In genomic region chr2:109848715-109849114, GRCm38 (mm10) we compare ENCODE assay signal across 15 mouse cellular contexts. TPM values are rescaled to one million over a fixed set of nuclear protein-coding genes. Genes with fewer than 3 reads are reported as not detected.
A peak's percentile ranks its signal among the peaks of the same experiment; 100 is the strongest.
DNase-seq lines count a peak whose midpoint lies in the region; ATAC-seq lines count a peak whose summit lies in the region.
"Had no signal": no experiment of that assay in that cellular context is flagged by ENCODE, and none has a peak within 500 bp of the region (broad histone marks: within the 10 kb centered on the region; RNA-seq: fewer than 3 reads in every experiment).

No protein-coding gene starts in this region.

- DNase-seq in kidney, postnatal 4 days = peak; percentile 4 to 6
- DNase-seq in kidney, postnatal 14 days = no peak
- DNase-seq in forebrain, embryonic 14.5 days (ENCODE audit: low spot score) = no peak
- DNase-seq in midbrain, embryonic 11.5 days (ENCODE audit: low spot score, missing footprints) = no peak
- peak; percentile 52 for DNase-seq in retina, postnatal 1 day
- no peak for DNase-seq in gastrocnemius, postnatal 36 days
- no peak for DNase-seq in adrenal gland, postnatal 4 days (ENCODE audit: low spot score in 2 of 2)
- DNase-seq in urinary bladder, postnatal 14 days (ENCODE audit: low spot score) = no peak
- DNase-seq: cerebellum, adult 2 months; heart, postnatal 14 days; layer of hippocampus, adult 9-11 months; liver, postnatal 0 days; spleen, adult 18-20 months; thymus, postnatal 4 days had no signal

- H3K4me1 ChIP-seq in forebrain, embryonic 14.5 days (ENCODE audit: control insufficient read depth, insufficient read depth, low read length) = no peaks in the 10 kb centered on the region
- peaks cover 4% of the 10 kb centered on the region; the same call in 1 of the 2 replicates for H3K4me1 ChIP-seq in midbrain, embryonic 11.5 days (ENCODE audit: control insufficient read depth, insufficient read depth, low read length)

- WGBS in forebrain, embryonic 14.5 days = 14% methylated on average over 8 of the region's 8 CpGs
- WGBS in midbrain, embryonic 11.5 days = 13% methylated on average over 8 of the region's 8 CpGs

- H3K4me2 ChIP-seq in forebrain, embryonic 14.5 days (ENCODE audit: low read length) = no peak overlapping the region
- no peak overlapping the region for H3K4me2 ChIP-seq in midbrain, embryonic 11.5 days

- H3K27ac ChIP-seq in forebrain, embryonic 14.5 days (ENCODE audit: low read depth, low read length) = no peak overlapping the region
- no peak overlapping the region for H3K27ac ChIP-seq in midbrain, embryonic 11.5 days (ENCODE audit: low read depth, low read length)

- H3K36me3 ChIP-seq in forebrain, embryonic 14.5 days (ENCODE audit: control insufficient read depth, insufficient read depth, low read length) = no peaks in the 10 kb centered on the region
- no peaks in the 10 kb centered on the region for H3K36me3 ChIP-seq in midbrain, embryonic 11.5 days (ENCODE audit: control insufficient read depth, insufficient read depth, low read length)

- H3K9me3 ChIP-seq in forebrain, embryonic 14.5 days (replicated peaks; ENCODE audit: control insufficient read depth, low read length) = no peaks in the 10 kb centered on the region
- no peaks in the 10 kb centered on the region for H3K9me3 ChIP-seq in midbrain, embryonic 11.5 days (ENCODE audit: control insufficient read depth, low read length)

- no peaks in the 10 kb centered on the region for H3K27me3 ChIP-seq in forebrain, embryonic 14.5 days (replicated peaks; ENCODE audit: control insufficient read depth, insufficient read depth, low read length)
- no peaks in the 10 kb centered on the region for H3K27me3 ChIP-seq in midbrain, embryonic 11.5 days (ENCODE audit: control insufficient read depth, insufficient read depth, low read length)

- no peak overlapping the region for H3K4me3 ChIP-seq in forebrain, embryonic 14.5 days (ENCODE audit: low read depth, low read length)
- no peak overlapping the region for H3K4me3 ChIP-seq in midbrain, embryonic 11.5 days (ENCODE audit: low read depth, low read length)

- ATAC-seq in forebrain, embryonic 14.5 days = 0 out of 2 replicates have a peak, but pooled peaks have one; percentile 34
- ATAC-seq in midbrain, embryonic 11.5 days (ENCODE audit: low FRiP score) = peak; percentile 88
- ATAC-seq: activated CD4-positive, CD25-positive, alpha-beta regulatory T cell, adult 4 months; liver, postnatal 0 days had no signal

- no peak overlapping the region for H3K9ac ChIP-seq in forebrain, embryonic 14.5 days (ENCODE audit: low read length)
- H3K9ac ChIP-seq in midbrain, embryonic 11.5 days (ENCODE audit: low read length) = no peak overlapping the region
- H3K9ac ChIP-seq: liver, postnatal 0 days had no signal

- intact Hi-C loops in gastrocnemius, postnatal 36 days (cut with DNase I) = no loop called here

RNA-seq across cellular contexts. Expression of gene Lin7c, which starts 41.9 kb away (rescaled TPM):
- polyA plus RNA-seq in forebrain, embryonic 14.5 days (2014; fragmentation: Nextera tagmentation; extraction: Ambion mirVana) = 177 and 207 TPM in 2 replicates
- 145 and 174 TPM in 2 replicates for polyA plus RNA-seq in midbrain, embryonic 11.5 days (2014; fragmentation: Nextera tagmentation; extraction: Ambion mirVana)
- total RNA-seq in gastrocnemius, postnatal 36 days (2021) = 10 to 100 TPM; 22.5 to 27.8 TPM
- total RNA-seq in adrenal gland, postnatal 4 days (2021) = 10 to 100 TPM; 91.0 to 94.8 TPM

Comparison
In these comparisons a context has a peak if more than half of its experiments do, and no peak if none do; other contexts are left out.
1. DNase-seq: peak in kidney, postnatal 4 days (2 of 2) and retina, postnatal 1 day (single experiment); none in kidney, postnatal 14 days (single experiment), forebrain, embryonic 14.5 days (single experiment), midbrain, embryonic 11.5 days (single experiment), gastrocnemius, postnatal 36 days (0 of 2), adrenal gland, postnatal 4 days (0 of 2) and urinary bladder, postnatal 14 days (single experiment).